Mouse (Mus musculus) right cerebral cortex, postnatal 14 days (tissue): ENCODE results near the gene Fads1.

ENCODE experiments used
- DNase-seq: peaks from one replicate; pipeline ENCODE4 v3.0.0; 2022

Gene Fads1

DNA sequence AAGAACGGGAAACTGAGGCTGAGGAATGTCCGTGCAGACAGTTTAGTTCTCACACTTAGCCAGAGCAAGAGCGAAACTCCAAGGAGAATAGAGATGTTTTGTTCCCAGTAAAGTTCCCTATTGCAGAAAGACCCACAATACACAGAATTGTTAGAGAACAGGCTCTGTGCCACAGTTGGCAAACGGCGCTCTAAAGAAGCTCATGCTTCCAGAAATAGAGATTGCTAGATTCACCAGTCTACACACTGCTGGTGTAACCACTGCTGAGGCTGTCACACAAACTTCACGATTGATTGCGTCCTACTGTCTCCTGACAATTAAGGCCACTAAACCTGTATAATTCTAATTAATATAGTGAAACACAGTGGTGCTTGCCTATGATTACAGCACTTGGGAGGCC, 1.5 kb upstream of the Fads1 start:
- DNase-seq: no peak

DNA sequence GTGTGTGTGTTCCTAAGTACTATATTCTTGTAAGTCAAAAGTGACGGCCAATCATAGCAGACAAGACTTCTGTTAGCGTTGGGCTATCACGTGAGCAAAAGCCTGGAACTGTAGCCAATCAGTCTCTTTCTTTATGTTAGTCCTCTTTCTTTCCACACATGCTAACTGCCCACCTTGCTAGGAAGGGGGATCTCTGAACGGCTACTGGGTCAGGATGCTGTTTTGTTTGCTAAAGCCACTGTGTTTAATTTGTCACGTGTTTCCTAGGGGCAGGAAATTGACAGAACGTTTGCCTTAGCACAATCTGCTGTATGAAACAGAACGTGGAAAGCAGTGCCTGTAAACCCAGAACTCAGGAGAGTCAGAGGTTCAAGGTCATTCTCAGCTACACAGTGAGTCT, 546 bp upstream of the Fads1 start:
- no peak for DNase-seq

DNA sequence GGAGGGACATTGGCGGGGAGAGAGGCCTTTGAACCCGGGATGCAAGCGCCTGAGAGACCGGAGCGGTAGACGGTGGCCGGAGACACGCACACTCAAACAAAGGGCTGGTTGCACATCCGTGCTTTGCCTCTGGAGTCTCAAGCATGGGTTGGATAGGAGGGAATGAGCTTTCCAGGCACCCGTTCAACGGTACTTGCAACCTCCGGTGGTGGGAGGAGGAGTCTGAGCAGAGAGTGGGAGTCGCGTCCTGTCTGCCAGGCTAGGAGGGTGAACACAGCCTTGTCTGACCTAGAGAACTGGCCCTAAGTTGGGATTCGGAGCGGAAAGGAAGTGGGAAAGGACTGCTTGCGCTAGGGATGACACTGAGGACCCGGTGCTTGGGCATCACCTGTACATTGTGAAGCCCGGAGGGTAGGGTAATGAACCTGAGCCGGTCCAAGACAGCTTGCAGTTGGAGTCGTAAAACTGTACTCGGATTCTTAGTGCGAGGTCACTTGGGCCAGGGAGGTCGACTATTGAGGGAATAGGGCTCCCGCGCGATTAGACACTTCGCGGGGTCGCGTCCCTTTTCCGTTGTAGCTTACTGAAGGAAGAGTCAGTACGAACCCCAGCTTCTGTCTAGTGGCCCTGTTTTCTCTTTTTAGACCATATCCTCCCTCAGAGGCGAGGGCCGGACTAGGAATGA, 753 bp downstream of the Fads1 start:
- peak; percentile 65 for DNase-seq

DNA sequence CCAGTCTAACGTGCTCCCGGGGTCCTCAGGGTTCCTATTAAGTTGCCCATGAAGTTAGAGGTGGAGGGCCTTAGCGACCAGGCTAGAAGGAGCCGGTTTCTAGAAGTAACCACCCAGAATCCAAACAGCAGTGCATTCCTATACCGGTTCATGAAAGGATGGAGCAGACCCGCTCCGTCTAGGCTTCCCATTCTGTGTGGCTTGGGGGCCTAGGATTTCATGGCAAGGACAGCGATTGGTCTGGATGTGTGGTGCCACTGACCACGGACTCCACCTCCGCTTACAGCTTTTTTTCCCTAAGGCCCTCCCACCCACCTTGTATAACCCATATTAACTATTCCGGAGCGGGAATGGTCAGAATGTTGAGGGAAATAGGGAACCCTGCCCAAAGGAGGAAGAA, 1.4 kb downstream of the Fads1 start:
- DNase-seq: no peak

DNA sequence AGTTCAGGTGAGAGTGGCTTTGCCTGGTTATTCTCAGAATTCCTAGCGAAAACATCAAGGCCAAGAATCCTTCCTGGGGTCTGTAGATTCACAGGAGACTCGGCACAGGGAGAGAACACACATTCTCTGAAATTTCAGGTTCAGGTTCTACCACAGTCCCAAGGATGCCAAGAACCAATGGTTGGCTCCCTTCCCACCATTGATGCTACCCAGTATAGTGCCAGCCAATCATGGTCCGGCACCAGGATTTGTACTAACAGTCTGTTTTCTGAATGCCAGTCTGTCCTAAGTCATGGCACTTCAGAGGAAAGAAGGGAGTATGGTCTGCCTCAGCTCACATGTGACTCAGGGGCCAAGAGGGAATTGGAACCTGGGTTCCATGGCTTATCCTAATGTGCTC, 3.2 kb downstream of the Fads1 start:
- no peak for DNase-seq

DNA sequence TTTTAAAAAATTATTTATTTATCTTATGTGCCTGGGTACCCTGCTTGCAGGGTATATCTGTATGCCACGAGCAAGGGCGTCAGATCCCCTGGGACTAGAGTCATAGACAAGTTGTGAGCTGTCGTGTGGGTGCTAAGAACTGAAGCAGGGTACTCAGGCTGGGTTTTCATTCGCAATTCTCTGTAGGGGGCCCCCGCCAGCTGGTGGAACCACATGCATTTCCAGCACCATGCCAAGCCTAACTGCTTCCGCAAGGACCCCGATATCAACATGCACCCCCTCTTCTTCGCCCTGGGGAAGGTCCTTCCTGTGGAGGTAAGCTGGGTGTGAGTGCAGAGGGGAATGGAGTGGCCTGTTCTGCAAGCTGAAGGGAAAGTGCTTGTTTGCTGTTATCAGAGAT, 3.9 kb downstream of the Fads1 start:
- DNase-seq: no peak

DNA sequence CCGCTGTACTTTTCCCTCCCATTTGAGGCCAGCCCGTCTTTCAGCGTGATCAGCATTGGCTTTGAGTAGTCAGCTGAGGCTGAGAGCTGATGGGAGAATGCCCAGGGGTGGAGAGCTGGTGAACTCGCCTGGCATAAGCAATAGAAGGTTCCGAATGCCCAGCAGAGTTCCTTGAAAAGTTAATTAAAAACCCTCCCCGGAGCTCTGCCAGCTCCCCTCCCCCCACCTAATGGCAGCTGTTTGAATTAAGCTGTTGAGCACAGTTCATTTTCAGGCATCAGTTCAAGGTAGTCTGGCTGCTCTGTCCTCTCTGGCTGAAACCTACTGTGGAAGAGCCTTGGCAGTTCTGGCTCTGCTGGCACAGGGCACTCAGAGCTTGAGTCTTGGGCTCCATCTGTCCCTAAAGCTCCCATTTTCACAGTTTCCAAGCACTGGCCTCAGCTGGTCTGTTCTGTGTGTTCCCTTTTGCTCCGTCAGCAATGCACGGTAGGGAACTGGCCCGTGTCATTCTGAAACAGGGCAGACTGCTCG, 5.7 kb downstream of the Fads1 start:
- peak; percentile 34 for DNase-seq

DNA sequence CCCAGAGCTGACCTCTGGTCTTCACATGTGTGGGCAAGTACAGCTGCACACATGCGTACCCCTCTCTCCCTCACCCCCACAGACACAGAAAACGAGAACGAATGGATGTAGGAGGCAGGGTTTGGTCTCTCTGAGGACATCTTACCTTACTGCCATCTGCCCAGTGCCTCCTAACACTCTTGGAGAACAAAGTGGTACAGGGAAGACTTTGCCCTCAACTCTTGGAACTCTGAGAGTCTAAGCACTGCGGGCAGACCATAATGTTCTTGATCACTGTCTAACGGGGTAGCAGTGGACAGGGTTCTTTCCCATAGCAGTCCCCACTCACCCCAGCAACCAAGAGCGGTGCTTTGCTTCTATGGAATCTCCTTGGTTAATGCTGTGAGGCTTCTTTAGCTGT, 6.3 kb downstream of the Fads1 start:
- no peak for DNase-seq

DNA sequence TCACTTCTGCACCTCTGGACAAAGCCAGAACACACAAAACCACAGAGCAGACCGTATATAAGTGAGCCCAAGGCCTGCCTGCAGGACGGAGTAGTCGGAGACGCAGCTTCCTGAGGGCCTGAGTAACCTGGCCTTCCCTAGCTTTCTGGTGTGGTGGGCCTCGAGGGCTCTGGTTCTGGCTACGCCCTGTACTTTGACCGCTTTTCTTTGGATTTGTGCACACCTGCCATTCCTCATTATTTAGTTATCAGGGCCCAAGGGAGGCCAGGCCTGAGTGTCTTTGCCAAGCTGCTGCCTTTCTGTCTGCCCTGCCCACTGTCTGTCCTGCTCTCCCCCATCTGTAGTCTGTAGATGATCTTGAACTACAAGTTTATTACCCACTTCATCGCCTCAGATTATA, 7.3 kb downstream of the Fads1 start:
- DNase-seq: no peak

DNA sequence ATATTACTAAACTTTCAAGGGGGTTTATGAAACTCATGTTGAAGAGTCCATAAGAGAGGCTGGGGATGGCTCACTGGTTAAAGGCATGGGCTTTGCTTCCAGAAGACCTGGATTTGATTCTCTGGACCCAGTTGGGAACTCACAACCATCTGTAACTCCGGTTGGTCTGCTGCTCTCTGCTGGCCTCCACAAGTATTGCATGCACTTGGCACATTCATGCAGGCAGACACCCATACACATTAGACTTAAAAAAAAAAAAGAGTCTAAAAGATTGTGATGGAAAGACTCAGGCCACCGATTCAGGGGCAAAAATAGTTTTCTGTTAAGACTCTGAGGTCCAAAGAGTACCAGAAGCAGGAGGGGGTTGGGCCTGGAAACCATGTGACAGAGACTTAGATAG, 8.1 kb downstream of the Fads1 start:
- DNase-seq: peak; percentile 79

DNA sequence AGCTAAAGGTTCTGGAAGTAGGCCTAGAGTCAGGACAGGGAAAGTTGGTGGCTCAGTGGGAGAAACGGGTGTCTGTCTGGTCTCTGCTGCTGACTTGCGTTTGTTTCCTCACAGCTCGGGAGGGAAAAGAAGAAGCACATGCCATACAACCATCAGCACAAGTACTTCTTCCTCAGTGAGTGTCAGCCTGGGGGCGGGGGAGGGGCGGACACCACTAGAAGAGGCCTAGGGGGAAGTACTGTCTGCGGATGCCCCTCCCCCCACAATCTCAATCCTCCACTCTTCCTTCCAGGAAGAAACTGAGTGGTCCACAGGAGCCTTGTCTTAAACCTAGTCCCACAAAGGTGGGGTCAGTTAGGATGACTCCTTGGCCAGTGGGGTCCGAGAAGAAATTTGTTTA, 8.6 kb downstream of the Fads1 start:
- DNase-seq: peak; percentile 43

DNA sequence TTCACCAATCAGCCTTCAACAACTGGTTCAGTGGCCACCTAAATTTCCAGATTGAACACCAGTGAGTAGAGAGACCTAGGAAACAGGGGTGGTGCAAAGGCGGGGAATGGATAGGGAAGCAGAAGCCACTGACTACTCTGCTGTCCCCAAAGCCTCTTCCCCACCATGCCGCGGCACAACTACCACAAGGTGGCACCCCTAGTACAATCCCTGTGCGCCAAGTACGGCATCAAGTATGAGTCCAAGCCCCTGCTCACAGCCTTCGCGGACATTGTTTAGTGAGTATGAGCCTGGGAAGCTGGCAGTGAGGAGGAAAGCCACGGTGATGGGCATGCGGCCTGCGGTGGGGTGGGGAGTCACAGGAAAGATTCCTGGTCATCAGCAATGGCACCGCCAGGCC, 11.6 kb downstream of the Fads1 start:
- no peak for DNase-seq

DNA sequence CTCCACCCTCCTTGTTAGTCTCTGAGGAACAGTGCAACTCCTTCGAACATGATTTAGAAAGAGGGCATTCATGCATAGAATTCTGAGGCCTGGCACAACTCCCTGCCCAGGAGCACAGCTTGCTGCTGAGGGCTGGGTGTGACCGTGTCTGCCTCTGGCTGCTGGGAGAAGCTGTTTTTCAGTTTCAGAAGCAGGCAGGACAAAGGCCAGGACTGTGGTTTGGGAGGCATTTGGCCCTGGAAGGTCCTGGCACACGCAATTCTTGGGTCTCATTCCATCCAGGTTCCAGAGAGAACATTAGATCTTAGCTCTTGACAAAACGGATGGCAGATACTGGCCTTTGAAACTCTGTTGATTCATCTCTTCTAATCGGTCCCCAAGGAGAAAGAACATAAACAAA, 12.6 kb downstream of the Fads1 start:
- no peak for DNase-seq

DNA sequence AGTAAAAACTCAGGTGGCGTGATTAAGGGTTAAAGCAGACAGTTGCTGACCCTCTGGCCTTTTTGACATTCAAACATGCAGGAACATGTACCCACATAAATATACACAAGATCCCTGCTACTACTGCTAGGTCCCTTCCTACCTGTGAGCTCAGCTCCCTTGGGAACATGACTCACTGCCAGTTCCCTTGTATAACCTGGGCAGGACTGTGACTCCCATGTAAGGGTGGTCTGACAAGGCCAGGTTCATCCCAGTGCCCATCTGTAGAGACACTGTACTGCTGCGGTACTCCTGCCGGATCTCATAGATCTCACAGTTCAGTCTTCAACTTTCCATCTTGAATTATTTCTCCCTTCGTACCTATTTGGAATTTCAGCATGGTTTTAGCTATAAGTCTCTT, 14.4 kb downstream of the Fads1 start:
- no peak for DNase-seq

DNA sequence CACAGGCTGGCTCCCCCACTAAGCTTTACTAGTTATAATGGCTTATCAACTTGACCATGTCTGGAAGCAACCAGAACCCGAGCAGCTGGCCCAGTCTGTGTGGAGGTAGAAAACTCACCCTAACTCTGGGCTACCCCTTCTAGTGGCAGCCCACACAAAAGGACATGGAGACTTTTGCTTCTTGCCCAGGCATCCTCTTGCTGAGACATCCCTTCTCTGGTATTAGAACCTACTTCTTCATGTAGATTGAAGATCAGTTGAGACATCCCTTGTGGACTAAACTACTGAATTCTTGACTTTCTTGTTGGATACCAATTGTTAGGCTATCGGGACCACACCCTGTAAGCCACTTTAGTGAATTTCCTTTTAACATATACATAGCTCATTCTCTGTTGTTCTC, 15.6 kb downstream of the Fads1 start:
- DNase-seq: no peak

DNA sequence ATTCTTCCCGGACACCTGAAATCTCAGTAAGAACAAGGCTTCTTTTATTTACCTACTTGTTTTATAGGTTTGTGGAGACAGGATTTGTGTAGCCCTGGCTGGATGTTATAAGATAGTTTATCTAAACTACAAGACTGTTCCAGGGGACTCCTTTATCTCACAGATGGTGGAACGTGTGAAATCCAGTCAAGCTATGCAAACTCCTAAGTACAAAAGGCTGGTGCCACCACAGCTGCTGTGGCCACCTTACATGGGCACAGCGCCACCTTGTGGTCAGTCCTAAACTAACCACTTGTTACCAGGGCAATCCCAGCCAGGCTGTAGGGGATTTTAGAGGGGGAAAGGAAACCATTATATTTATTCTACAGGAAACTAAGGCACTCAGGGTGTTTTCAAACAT, 16.0 kb downstream of the Fads1 start:
- peak; percentile 90 for DNase-seq

DNA sequence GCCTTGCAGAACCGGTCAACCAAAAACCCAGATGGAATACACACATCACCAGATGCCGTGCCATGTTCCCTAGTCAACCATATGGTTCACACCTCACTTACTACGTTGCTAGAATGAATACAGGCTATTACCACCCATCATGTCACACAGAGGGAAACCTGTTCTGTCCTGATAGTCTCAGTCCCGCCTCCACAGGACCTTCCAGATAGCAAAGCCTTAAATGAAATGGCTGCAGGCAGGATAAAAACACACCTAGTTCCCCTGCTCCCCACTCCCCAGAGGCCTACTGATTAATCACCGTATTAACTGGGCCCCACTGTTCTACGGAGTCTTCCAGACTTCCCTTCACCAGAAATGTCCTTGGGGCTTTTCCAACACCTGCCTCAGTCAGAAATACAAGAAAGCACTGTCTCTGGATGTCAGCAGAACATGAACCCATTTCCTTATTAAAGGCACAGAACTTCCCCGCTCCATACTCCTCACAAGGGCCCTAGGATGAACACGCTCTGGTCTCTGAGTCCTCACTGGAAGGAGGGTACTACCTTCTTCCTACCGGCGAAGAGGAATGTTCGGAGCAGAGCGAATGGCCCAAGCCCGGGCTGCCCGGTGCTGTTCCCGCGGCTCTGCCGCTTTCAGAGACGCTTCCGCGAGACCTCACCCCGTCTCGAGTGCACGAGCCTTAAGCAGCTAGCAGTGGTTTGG, 20.6 kb downstream of the Fads1 start:
- no peak for DNase-seq

DNA sequence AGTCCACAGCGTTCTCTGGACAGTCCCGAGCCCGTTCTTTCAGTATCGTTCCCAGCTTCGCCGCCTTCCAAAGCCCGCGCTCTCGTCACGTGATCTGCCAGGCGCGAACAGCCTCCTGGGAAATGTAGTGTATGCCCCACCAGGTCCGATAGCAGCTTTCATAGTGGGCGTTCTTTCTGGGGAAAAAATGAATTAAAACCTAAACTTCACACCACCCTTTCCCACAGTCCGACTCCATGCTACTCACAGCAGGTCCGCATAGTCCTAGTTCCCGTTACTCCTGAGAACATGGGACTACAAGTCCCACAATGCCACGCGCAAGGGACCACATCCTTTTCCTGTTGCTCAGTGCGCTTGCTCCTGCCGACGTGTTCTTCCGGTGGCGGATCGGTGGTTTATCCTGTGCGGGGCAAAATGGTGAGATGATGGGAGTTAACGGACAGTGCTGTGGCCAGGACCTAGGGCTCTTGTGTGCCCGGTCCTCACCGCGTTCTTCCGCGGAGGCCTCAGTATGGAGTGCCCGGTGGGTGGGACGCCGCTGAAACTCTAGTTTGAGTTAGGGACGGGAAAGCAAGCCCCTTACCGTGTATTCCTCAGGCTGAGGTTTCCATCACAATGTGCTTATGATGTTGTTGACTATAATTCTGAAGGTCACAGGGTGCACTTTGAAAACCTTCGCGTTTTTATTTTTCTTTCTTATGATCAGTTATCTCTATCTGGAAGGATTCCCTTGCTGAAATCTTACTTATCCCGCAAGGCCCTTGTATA, 21.3 kb downstream of the Fads1 start, which contains the start of the genes Tmem258 and Fen1:
Gene Tmem258, plus strand, starts transcription at position 167 of the 768 bp plus-strand sequence.
Gene Fen1, minus strand, starts transcription at position 322 of the 768 bp plus-strand sequence.
- DNase-seq: peak; percentile 85

DNA sequence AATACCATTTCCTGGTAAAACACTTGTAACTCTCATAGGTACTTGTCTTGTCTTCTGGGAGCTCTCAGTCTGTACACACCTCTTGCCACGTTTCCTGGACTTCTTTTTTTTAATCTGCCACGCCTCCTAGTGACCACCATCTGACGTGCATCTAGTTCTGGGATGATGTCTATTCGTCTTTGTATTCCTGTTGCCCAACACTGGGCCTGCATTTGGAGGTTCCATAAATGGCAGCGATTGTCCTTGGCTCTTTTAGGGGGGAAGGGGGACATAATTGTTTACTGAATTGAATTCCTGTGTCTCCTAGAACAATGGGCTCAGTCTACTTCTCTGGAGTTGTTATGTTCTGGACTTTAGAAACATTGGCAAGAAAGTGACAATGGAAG, 21.9 kb downstream of the Fads1 start:
- DNase-seq: no peak

DNA sequence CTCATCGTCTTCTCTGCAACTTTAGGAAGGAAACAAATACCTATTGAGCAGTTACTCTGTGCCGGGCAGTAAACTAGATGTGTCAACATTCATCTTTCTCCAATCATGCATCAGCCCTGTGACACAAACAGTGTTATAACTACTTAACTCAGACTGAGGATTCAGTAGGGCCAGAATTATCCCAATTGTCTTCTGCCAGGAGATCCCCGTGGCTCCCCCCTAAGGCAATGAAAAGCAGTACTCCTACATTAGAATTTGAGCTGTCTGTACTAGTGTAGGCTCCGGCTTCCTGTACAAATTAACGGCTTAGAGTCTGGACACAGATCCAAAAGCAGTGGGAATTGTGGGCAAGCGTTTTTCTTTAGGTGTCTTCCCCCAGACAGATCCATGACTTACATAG, 22.4 kb downstream of the Fads1 start:
- no peak for DNase-seq

DNA sequence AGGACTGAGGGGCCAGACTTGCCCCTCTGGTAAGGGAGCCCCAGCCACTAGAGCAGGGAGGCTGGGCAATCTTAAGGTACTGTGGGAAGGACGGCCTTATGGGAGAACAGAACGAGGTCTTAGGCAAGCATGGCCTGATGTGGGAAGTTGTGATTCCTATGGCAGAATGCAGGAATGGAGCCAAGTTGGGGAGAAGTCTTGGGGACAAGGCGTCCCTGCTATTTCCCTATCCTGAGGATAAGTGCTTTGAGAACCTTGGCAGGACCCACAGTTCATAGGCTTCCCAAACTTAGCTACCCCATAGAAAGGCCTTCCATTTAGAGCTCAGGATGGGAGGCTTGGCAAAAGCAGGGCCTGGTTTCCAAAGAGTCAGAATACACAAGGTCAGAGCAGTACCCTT, 26.2 kb downstream of the Fads1 start:
- DNase-seq: no peak

DNA sequence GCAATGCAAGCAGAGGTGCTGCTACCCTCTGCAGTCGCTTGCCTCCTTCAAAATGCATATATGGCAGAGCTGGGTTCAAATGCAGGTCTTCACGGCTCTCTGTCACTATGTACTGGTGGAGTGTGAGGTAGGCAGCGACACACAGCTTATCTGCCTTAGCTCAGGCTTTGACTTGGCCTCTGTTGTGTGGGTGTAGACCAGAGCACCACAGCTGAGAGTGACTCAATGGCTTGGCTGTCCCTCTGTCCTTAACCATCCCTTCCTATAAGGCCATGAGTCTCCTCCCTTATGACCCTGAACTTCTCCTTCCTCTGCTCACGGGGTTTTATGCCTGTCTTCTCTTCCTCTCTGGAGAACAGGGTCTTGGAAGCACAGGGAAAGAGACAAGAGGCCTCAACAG, 28.2 kb downstream of the Fads1 start:
- DNase-seq: no peak

DNA sequence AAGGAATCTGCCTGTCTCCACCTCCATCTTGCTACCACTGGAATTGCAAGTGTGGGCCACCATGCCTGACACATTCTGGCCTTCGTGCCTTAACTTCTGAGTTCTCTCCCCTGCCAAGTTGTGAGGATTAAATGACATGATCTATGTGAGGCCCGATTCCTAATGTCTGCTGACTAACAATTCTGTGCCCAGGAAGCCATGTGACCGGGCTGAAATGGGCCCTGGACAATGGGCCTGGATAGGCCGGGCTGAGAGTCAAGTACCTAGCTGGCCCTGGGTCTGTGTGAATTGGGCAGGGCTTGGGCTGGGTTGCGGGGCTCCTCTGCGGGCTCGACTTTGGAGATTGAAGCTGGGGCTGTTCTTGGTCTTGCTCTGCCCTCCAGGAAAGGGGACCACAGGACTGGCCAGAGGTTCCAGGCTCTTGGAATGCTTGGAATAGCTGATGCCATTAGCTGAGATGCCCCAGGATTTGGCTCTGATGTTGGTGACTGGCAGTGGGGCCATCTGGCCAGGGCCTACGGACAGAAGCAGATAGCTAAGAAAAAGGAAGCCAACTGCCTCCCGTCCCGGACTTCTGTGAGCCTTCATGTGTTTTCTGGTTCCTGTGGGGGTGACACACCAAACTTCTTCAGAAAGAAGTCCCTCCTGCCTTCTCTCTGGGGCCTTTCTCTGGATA, 31.2 kb downstream of the Fads1 start:
- no peak for DNase-seq
